Mouse (Mus musculus): ENCODE data around the gene Cyp2d26.
"Not testable (repeated sequence)": the region's sequence is repeated elsewhere in the genome, so short reads cannot be mapped to it uniquely, and the experiment has no call there.

Gene Cyp2d26

GRCm38 (mm10) chr15:82794277-82794676 is at the start of gene Cyp2d26:
TSS of gene Cyp2d26 (minus strand) at chr15:82794294.
- no peak for DNase-seq (ENCODE audit: low spot score in 2 of 2)

- no peak for DNase-seq (ENCODE audit: low spot score in 2 of 2)
These were observed 45.1 kb upstream of the Cyp2d26 start for GRCm38 (mm10) chr15:82839146-82839545.

- DNase-seq (ENCODE audit: low spot score in 2 of 2) = no peak
These were observed 35.8 kb upstream of the Cyp2d26 start for GRCm38 (mm10) chr15:82829917-82830316.

GRCm38 (mm10) chr15:82825866-82826265 is 31.8 kb upstream of the Cyp2d26 start:
- no peak for DNase-seq (ENCODE audit: low spot score in 2 of 2)

- DNase-seq (ENCODE audit: low spot score in 2 of 2) = no peak
These were observed 28.3 kb upstream of the Cyp2d26 start for GRCm38 (mm10) chr15:82822347-82822746.

GRCm38 (mm10) chr15:82821657-82822056 is 27.6 kb upstream of the Cyp2d26 start:
- no peak for DNase-seq (ENCODE audit: low spot score in 2 of 2)

GRCm38 (mm10) chr15:82815296-82815695 is 21.2 kb upstream of the Cyp2d26 start:
- no peak for DNase-seq (ENCODE audit: low spot score in 2 of 2)

GRCm38 (mm10) chr15:82814806-82815205 is 20.7 kb upstream of the Cyp2d26 start:
- DNase-seq (ENCODE audit: low spot score in 2 of 2) = peak in 1 of 2 experiments; percentile 43

- DNase-seq (ENCODE audit: low spot score in 2 of 2) = no peak
These were observed 20.2 kb upstream of the Cyp2d26 start for GRCm38 (mm10) chr15:82814321-82814720.

GRCm38 (mm10) chr15:82810556-82810955 is 16.5 kb upstream of the Cyp2d26 start:
- DNase-seq (ENCODE audit: low spot score in 2 of 2) = no peak

- peak in 1 of 2 experiments; percentile 22 for DNase-seq (ENCODE audit: low spot score in 2 of 2)
These were observed 15.4 kb upstream of the Cyp2d26 start for GRCm38 (mm10) chr15:82809511-82809910.

- no peak for DNase-seq (ENCODE audit: low spot score in 2 of 2)
These were observed 13.1 kb upstream of the Cyp2d26 start for GRCm38 (mm10) chr15:82806969-82807763.

GRCm38 (mm10) chr15:82804708-82805639 is 10.9 kb upstream of the Cyp2d26 start:
- peak; percentile 49 to 76 for DNase-seq (ENCODE audit: low spot score in 2 of 2)

- no peak for DNase-seq (ENCODE audit: low spot score in 2 of 2)
These were observed 1.9 kb upstream of the Cyp2d26 start for GRCm38 (mm10) chr15:82795936-82796440.

GRCm38 (mm10) chr15:82793868-82794267 is 226 bp downstream of the Cyp2d26 start:
- no peak for DNase-seq (ENCODE audit: low spot score in 2 of 2)

- no peak for DNase-seq (ENCODE audit: low spot score in 2 of 2)
These were observed 640 bp downstream of the Cyp2d26 start for GRCm38 (mm10) chr15:82793454-82793853.

- no peak for DNase-seq (ENCODE audit: low spot score in 2 of 2)
These were observed 1.5 kb downstream of the Cyp2d26 start for GRCm38 (mm10) chr15:82792566-82792965.

- no peak for DNase-seq (ENCODE audit: low spot score in 2 of 2)
These were observed 9.5 kb downstream of the Cyp2d26 start for GRCm38 (mm10) chr15:82784581-82784980.

- no peak for DNase-seq (ENCODE audit: low spot score in 2 of 2)
These were observed 10.3 kb downstream of the Cyp2d26 start for GRCm38 (mm10) chr15:82783800-82784199.

- DNase-seq (ENCODE audit: low spot score in 2 of 2) = not testable (repeated sequence)
These were observed 16.2 kb downstream of the Cyp2d26 start for GRCm38 (mm10) chr15:82777856-82778255.

- DNase-seq (ENCODE audit: low spot score in 2 of 2) = no peak
These were observed 28.2 kb downstream of the Cyp2d26 start for GRCm38 (mm10) chr15:82765943-82766342.

GRCm38 (mm10) chr15:82764881-82765280 is 29.2 kb downstream of the Cyp2d26 start:
- DNase-seq (ENCODE audit: low spot score in 2 of 2) = no peak
